Mouse (Mus musculus): Measurements from ENCODE around the gene Med13.
"Not testable (repeated sequence)": the region's sequence is repeated elsewhere in the genome, so short reads cannot be mapped to it uniquely, and the experiment has no call there.

Med13 gene

GRCm38 (mm10) chr11:86378981-86379380 lies 21.6 kb upstream of the Med13 start:
- DNase-seq, result peak; percentile 9

- no peak for DNase-seq
Measured at GRCm38 (mm10) chr11:86377841-86378240, 20.4 kb upstream of the Med13 start.

- no peak for DNase-seq
Measured at GRCm38 (mm10) chr11:86376707-86377106, 19.3 kb upstream of the Med13 start.

GRCm38 (mm10) chr11:86375086-86375485 lies 17.7 kb upstream of the Med13 start:
- no peak for DNase-seq

GRCm38 (mm10) chr11:86371266-86371665 lies 13.9 kb upstream of the Med13 start:
- no peak for DNase-seq

- no peak for DNase-seq
Measured at GRCm38 (mm10) chr11:86369860-86370259, 12.5 kb upstream of the Med13 start.

GRCm38 (mm10) chr11:86369003-86369402 lies 11.6 kb upstream of the Med13 start:
- no peak for DNase-seq

GRCm38 (mm10) chr11:86364709-86365452 lies 7.5 kb upstream of the Med13 start:
- DNase-seq, result no peak

- peak; percentile 99 for DNase-seq
Measured at GRCm38 (mm10) chr11:86357984-86358528, 654 bp upstream of the Med13 start.

- peak; percentile 14 for DNase-seq
Measured at GRCm38 (mm10) chr11:86356007-86356853, 1.2 kb downstream of the Med13 start.

GRCm38 (mm10) chr11:86353586-86353985 lies 3.8 kb downstream of the Med13 start:
- no peak for DNase-seq

GRCm38 (mm10) chr11:86351766-86352315 lies 5.6 kb downstream of the Med13 start:
- peak; percentile 75 for DNase-seq

- DNase-seq, result no peak
Measured at GRCm38 (mm10) chr11:86350636-86351138, 6.7 kb downstream of the Med13 start.

- DNase-seq, result no peak
Measured at GRCm38 (mm10) chr11:86349325-86349724, 8.1 kb downstream of the Med13 start.

- DNase-seq, result no peak
Measured at GRCm38 (mm10) chr11:86348872-86349271, 8.5 kb downstream of the Med13 start.

- no peak for DNase-seq
Measured at GRCm38 (mm10) chr11:86347387-86348122, 9.8 kb downstream of the Med13 start.

- DNase-seq, result no peak
Measured at GRCm38 (mm10) chr11:86346525-86346924, 10.9 kb downstream of the Med13 start.

GRCm38 (mm10) chr11:86344940-86345339 lies 12.5 kb downstream of the Med13 start:
- not testable (repeated sequence) for DNase-seq

GRCm38 (mm10) chr11:86324251-86324650 lies 33.2 kb downstream of the Med13 start:
- no peak for DNase-seq

- DNase-seq, result not testable (repeated sequence)
Measured at GRCm38 (mm10) chr11:86314992-86315391, 42.4 kb downstream of the Med13 start.

GRCm38 (mm10) chr11:86310280-86310679 lies 47.1 kb downstream of the Med13 start:
- no peak for DNase-seq

- not testable (repeated sequence) for DNase-seq
Measured at GRCm38 (mm10) chr11:86292201-86292600, 65.2 kb downstream of the Med13 start.

Measured in retina, postnatal 1 day (tissue).